Mouse (Mus musculus): ENCODE data around the gene Anks1b.

Gene Anks1b

GRCm38 (mm10) chr10:90953103-90953709 lies 1079.9 kb downstream of the Anks1b start:
- DNase-seq (ENCODE audit: low spot score), result no peak

DNA sequence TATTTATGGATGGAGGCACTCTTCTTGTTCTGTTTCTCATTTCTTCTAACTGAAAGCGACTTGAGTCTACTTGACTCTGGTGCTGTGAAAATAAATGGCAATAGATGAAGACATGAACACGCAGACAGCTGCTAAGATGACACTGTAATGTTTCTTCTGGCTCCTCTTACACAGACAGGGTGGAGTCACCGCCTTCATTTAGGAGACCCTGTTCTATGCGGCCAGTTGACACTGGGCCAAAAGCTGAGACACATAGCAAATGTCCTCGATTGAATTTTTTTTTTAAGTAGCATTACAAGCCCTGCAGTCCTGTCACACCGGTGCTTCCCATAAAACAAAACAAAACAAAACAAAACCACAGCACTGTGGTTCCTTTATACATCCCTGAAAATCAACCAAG lies 1080.5 kb downstream of the Anks1b start:
- DNase-seq (ENCODE audit: low spot score), result no peak

DNA sequence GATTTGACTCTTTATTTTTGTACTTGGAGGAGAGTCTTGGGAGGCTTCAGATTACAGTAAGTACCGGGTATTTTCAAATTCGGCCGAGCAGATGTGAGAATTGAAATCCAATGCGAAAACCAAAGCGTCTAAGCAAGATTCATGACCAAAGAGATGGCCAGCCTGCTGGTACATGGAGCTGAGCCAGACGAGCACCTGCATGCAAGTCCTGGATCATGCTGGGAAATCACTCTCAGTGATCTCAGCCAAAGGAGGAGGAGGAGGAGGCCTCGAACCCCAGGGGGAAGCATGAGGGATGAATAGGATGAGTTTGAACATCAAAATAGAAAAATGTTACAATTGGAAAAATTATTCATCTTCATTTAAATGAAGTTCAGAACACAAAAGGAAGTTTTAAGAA lies 1087.1 kb downstream of the Anks1b start:
- no peak for DNase-seq (ENCODE audit: low spot score)

DNA sequence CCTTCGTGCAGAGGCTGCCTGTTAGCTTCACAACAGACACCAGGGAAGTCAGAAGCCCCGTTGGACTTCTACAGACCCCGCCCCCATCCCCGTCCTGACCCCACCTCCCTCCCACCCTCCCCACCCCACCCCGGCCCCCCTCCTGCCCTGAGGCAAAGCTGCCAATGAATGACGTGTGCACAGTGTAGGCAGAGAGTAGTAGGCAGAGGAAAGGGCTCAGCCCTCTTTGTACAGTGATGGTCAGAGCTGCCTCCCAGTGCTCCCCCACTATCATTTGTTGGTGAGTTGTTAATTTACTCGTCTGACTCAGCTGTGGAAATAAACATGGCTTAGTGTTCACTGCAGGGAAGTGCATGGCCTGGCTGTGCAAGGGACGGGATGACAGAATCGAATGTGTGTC lies 1091.2 kb downstream of the Anks1b start:
- DNase-seq (ENCODE audit: low spot score), result no peak

DNA sequence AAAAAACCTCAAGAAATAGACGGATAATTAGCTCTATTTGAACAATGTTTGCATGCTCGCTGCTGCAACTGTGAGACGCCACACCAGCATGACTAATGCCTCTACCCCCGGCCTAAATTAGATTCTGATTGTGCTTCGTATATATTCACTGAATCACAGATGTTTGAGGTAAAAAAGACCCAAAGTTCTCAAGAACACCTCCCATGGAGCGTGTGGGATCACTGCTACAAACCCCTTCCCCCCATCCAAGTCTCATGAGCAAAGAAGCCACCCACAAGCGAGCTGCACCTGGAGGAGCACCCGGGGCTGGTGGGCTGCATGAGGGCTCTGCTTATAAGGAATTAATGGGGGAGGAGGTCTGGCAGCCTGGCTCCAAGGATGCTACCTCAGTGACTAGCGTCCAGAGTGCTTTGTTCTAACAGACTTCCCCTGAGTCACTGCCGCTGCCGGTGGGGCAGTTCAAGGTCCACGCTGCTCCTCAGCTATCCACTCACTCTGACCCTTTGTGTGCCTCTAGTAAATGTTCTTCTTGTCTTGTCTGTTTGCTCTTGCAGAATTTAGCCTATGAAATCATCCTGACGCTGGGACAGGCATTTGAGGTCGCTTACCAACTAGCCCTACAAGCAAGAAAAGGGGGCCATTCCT lies 1092.5 kb downstream of the Anks1b start:
- no peak for DNase-seq (ENCODE audit: low spot score)

DNA sequence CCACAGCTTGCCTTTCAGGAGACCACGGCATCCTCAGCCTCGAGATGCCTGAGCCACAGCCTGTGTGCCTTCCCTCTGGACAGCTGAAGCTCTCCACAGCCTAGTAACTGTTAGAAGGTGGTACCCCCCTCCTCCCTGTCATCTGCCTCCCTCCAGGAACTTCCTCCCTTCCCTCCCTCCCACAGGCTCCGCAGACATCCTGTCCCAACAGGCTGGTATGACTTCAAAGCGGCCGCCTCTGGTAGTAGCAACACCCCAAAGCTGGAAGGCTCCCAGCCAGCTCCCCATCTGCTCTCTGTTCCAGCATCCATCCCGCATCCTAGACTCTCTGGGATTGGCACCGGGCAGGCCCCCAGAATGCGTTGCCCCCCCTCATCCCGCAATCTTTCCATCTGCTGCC lies 1093.5 kb downstream of the Anks1b start:
- no peak for DNase-seq (ENCODE audit: low spot score)

DNA sequence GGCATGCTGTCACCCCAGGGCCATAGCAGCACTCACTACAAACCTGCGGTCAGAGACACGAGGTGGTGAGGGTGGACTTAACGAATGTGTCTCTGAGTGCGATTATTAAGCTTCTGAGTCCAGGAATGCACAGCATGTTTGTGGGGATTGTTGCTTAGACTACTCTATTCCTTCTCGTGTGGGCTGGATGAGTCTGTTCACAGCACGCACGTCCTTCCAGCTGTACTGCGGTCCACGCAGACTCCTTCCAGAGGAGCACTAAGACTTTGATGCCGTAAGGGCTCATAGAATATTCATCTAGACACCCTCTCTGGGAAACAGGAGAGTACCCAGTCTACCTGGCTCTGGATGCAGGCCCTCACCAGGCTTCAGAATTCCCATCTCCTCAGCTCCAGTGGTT lies 1094.9 kb downstream of the Anks1b start:
- DNase-seq (ENCODE audit: low spot score), result no peak

- DNase-seq (ENCODE audit: low spot score), result no peak
Measured at GRCm38 (mm10) chr10:90969355-90970174, 1096.3 kb downstream of the Anks1b start.

DNA sequence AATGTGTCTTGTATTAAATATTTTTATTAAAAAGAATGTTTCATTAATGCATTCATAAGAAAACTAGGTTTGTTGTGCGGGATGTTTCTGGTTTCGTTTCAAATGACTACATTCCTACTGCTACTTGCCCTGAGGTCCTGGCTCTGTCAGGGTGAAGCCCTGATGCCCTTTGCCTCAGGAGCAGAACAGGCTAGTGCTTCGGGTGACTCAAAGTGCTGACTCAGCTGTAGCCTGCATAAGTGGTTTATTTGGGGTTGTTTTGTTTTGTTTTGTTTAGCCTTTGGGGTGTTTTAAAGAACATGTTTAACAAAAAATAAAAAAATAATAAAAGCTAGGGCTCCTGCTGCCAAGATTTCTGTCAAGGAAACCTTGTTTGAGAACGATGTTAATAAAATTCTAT lies 1097.3 kb downstream of the Anks1b start:
- no peak for DNase-seq (ENCODE audit: low spot score)

DNA sequence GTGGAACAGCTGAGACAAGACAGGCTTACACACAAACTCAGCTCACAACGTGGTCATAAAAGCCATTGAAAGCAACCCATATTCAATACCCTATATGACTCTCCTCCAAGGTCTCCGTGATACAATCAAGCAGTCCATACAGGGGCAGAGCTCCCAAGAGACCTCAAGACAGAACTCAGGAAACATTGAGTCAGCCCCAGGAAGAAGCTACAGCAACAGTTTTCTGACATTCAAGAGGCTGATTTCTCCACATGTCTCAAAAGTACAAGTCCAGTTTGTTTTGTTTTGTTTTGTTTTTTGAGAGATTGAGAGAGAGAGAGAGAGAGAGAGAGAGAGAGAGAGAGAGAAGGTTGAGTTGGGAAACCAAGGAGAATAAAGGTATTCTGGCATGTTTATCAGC lies 1100.8 kb downstream of the Anks1b start:
- DNase-seq (ENCODE audit: low spot score), result no peak

- no peak for DNase-seq (ENCODE audit: low spot score)
Measured at GRCm38 (mm10) chr10:90974491-90974890, 1101.2 kb downstream of the Anks1b start.

GRCm38 (mm10) chr10:90981811-90982210 lies 1108.5 kb downstream of the Anks1b start:
- DNase-seq (ENCODE audit: low spot score), result no peak

GRCm38 (mm10) chr10:90983046-90983445 lies 1109.7 kb downstream of the Anks1b start:
- no peak for DNase-seq (ENCODE audit: low spot score)

GRCm38 (mm10) chr10:90990340-90990739 lies 1117.0 kb downstream of the Anks1b start:
- DNase-seq (ENCODE audit: low spot score), result no peak

DNA sequence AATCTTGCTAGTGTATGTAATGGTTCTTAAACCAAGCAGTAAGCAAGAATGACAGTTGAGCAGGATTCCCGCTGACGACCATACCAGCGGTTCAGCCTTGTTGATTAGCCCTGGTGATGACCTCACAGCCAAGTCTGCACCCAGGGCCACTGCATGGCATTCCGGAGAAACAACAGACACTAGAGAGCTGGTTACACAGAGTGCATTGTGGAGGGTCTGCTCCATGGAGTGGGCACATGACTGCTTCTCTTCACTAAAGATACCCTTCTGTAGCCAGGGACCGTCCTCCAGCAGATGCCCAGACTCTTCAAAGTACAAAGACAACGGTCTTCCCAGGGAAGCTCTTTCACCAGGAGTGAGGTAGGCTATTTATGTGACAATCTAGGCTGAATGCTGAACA lies 1118.9 kb downstream of the Anks1b start:
- DNase-seq (ENCODE audit: low spot score), result no peak

GRCm38 (mm10) chr10:90993869-90994268 lies 1120.6 kb downstream of the Anks1b start:
- no peak for DNase-seq (ENCODE audit: low spot score)

DNA sequence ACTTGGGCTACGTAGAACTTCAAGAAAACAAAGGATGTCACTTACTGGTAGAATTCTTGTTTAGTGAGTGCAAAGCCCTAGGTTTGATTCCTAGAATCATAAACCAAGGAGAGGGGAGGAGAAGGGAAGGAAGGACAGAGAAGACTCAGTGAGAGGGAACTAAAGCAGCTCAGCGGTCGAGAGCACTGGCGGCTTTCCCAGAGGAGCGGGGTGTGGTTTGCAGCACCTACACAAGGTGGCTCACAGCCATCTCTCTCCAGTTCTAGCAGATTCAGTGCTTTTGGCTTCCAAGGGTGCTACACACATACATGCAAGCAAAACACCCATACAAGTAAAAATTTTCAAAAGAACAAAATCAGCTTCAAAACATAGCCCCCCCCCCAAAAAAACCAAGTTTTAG lies 1126.6 kb downstream of the Anks1b start:
- DNase-seq (ENCODE audit: low spot score), result no peak

DNA sequence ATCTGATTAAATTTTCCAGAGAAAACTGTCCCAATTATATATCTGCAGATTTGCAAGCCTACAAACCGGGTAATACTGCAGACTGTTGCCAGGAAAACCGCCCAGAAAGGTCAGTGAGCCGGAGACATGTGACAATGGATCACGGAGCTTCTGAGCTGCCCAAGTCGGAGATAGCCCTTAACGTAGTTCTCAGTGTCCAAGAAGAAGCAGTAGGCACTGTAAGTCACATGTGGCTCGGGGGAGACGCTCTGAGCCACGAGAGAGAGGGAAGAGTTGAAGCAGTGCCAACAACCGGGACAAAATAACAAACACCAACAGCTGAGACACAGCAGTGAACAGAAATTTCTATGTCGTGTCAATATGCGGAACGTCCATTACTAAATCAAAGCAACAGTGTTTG lies 1128.1 kb downstream of the Anks1b start:
- no peak for DNase-seq (ENCODE audit: low spot score)

- DNase-seq (ENCODE audit: low spot score), result no peak
Measured at GRCm38 (mm10) chr10:91005858-91006538, 1132.7 kb downstream of the Anks1b start.
